Mouse (Mus musculus): Measurements from ENCODE around the gene Angel1. TPM values are rescaled to one million over a fixed set of nuclear protein-coding genes. Genes with fewer than 3 reads are reported as not detected.

Gene Angel1
- total RNA-seq, 2 experiments from 2014 or later, result 0.62 to 3.1 TPM

- ATAC-seq (replicated peaks; ENCODE audit: poor library complexity), result no peak
Observed at GRCm38 (mm10) chr12:86705843-86706242, 20.4 kb downstream of the Angel1 start.

GRCm38 (mm10) chr12:86702690-86703089 is 23.6 kb downstream of the Angel1 start:
- no peak for ATAC-seq (replicated peaks; ENCODE audit: poor library complexity)

GRCm38 (mm10) chr12:86701491-86701890 is 24.8 kb downstream of the Angel1 start:
- no peak for ATAC-seq (replicated peaks; ENCODE audit: poor library complexity)

GRCm38 (mm10) chr12:86700927-86701310 is 25.3 kb downstream of the Angel1 start:
- ATAC-seq (replicated peaks; ENCODE audit: poor library complexity), result no peak

- no peak for ATAC-seq (replicated peaks; ENCODE audit: poor library complexity)
Observed at GRCm38 (mm10) chr12:86699965-86700926, 26.0 kb downstream of the Angel1 start.

- no peak for ATAC-seq (replicated peaks; ENCODE audit: poor library complexity)
Observed at GRCm38 (mm10) chr12:86698537-86698936, 27.7 kb downstream of the Angel1 start.

GRCm38 (mm10) chr12:86697996-86698395 is 28.3 kb downstream of the Angel1 start:
- ATAC-seq (replicated peaks; ENCODE audit: poor library complexity), result no peak

GRCm38 (mm10) chr12:86694441-86694840 is 31.8 kb downstream of the Angel1 start:
- ATAC-seq (replicated peaks; ENCODE audit: poor library complexity), result 0 out of 2 replicates have a peak, but pooled peaks have one; percentile 30

- ATAC-seq (replicated peaks; ENCODE audit: poor library complexity), result peak; percentile 57
Observed at GRCm38 (mm10) chr12:86693389-86693788, 32.9 kb downstream of the Angel1 start.

GRCm38 (mm10) chr12:86692471-86693356 is 33.5 kb downstream of the Angel1 start:
- ATAC-seq (replicated peaks; ENCODE audit: poor library complexity), result 0 out of 2 replicates have a peak, but pooled peaks have one; percentile 30

- ATAC-seq (replicated peaks; ENCODE audit: poor library complexity), result no peak
Observed at GRCm38 (mm10) chr12:86690700-86691485, 35.4 kb downstream of the Angel1 start.

- no peak for ATAC-seq (replicated peaks; ENCODE audit: poor library complexity)
Observed at GRCm38 (mm10) chr12:86688917-86689316, 37.3 kb downstream of the Angel1 start.

- no peak for ATAC-seq (replicated peaks; ENCODE audit: poor library complexity)
Observed at GRCm38 (mm10) chr12:86687971-86688573, 38.2 kb downstream of the Angel1 start.

GRCm38 (mm10) chr12:86687445-86687955 is 38.8 kb downstream of the Angel1 start:
- ATAC-seq (replicated peaks; ENCODE audit: poor library complexity), result no peak

GRCm38 (mm10) chr12:86686551-86687330 is 39.5 kb downstream of the Angel1 start:
- peak; percentile 42 for ATAC-seq (replicated peaks; ENCODE audit: poor library complexity)

- ATAC-seq (replicated peaks; ENCODE audit: poor library complexity), result no peak
Observed at GRCm38 (mm10) chr12:86685275-86685674, 41.0 kb downstream of the Angel1 start.

- ATAC-seq (replicated peaks; ENCODE audit: poor library complexity), result peak; percentile 75
Observed at GRCm38 (mm10) chr12:86683698-86684097, 42.6 kb downstream of the Angel1 start.

GRCm38 (mm10) chr12:86682178-86682577 is 44.1 kb downstream of the Angel1 start:
- ATAC-seq (replicated peaks; ENCODE audit: poor library complexity), result no peak

GRCm38 (mm10) chr12:86681626-86682025 is 44.6 kb downstream of the Angel1 start:
- ATAC-seq (replicated peaks; ENCODE audit: poor library complexity), result no peak

All from megakaryocyte progenitor cell, adult 5-6 weeks (primary cell).